Mouse (Mus musculus) limb, embryonic 14.5 days (tissue): ENCODE results near the gene Wdr46. TPM values are rescaled to one million over a fixed set of nuclear protein-coding genes. Genes with fewer than 3 reads are reported as not detected.
"Not testable (repeated sequence)": the region's sequence is repeated elsewhere in the genome, so short reads cannot be mapped to it uniquely, and the experiment has no call there.

Experiments used
- ATAC-seq: fragments of 200-750 bp; cut with Nextera tagmentation; 2 replicates; pipeline ENCODE4 v1.8.0; 2017; ENCODE audit warnings: low read depth, moderate number of reproducible peaks, moderate TSS enrichment; ENCODE audit not compliant: low FRiP score
- DNase-seq: peaks from one replicate; pipeline ENCODE4 v3.0.0-alpha.2; 2015; ENCODE audit warnings: low spot score
- H3K27ac ChIP-seq: fragments of 300-500 bp; sonication (generic); replicated peaks from 2 replicates; pipeline ENCODE4 v1.5.1; 2014; ENCODE audit warnings: low read depth, mild to moderate bottlenecking, low read length, moderate library complexity, mixed read lengths
- H3K27me3 ChIP-seq: fragments of 300-500 bp; sonication (generic); 2 replicates; pipeline ENCODE4 v1.6.1; 2014; ENCODE audit warnings: low read length, mixed read lengths; ENCODE audit not compliant: control insufficient read depth, insufficient read depth
- H3K36me3 ChIP-seq: fragments of 300-500 bp; sonication (generic); 2 replicates; pipeline ENCODE4 v1.6.1; 2014; ENCODE audit warnings: mild to moderate bottlenecking, low read length, moderate library complexity, mixed read lengths; ENCODE audit not compliant: control insufficient read depth, insufficient read depth
- H3K4me1 ChIP-seq: fragments of 300-500 bp; sonication (generic); 2 replicates; pipeline ENCODE4 v1.6.1; 2014; ENCODE audit warnings: antibody characterized with exemption, low read length, mixed read lengths; ENCODE audit not compliant: control insufficient read depth, insufficient read depth
- H3K4me2 ChIP-seq: fragments of 300-500 bp; sonication (generic); replicated peaks from 2 replicates; pipeline ENCODE4 v1.6.1; 2014; ENCODE audit warnings: low read depth, mild to moderate bottlenecking, low read length, moderate library complexity; ENCODE audit not compliant: severe bottlenecking
- H3K4me3 ChIP-seq: fragments of 300-500 bp; sonication (generic); replicated peaks from 2 replicates; pipeline ENCODE4 v1.5.1; 2014; ENCODE audit warnings: low read length
- H3K9ac ChIP-seq: fragments of 300-500 bp; sonication (generic); 2 replicates; pipeline ENCODE4 v1.6.1; 2014; ENCODE audit warnings: mild to moderate bottlenecking, low read depth, low read length, moderate library complexity; ENCODE audit not compliant: severe bottlenecking
- H3K9me3 ChIP-seq: fragments of 300-500 bp; sonication (generic); 2 replicates; pipeline ENCODE4 v1.6.1; 2016; ENCODE audit warnings: low read length; ENCODE audit not compliant: control insufficient read depth
- POLR2A ChIP-seq: fragments of 200-500 bp; IDR thresholded peaks from 2 replicates; pipeline ENCODE4 v1.8.0; 2012; ENCODE audit warnings: inconsistent platforms, mild to moderate bottlenecking, moderate library complexity, borderline replicate concordance; ENCODE audit not compliant: insufficient read depth, insufficient read length; ENCODE audit errors: extremely low read depth
- WGBS: fragments of 180-500 bp; shearing (Covaris S2); extraction: QIAGEN DNeasy Blood & Tissue Kit; methylation state at CpG from one replicate; pipeline ENCODE4 v1.1.7; 2014; 5-methylcytosine and 5-hydroxymethylcytosine counted together
- polyA plus RNA-seq, 2 experiments: library from polyadenylated mRNA; depleted of rRNA in 1 of 2; stranded (reverse) in 1 of 2; unstranded in 1 of 2; fragments of >200 nt; fragmentation: Nextera tagmentation in 1 of 2; extraction: Ambion mirVana in 1 of 2; gene quantifications; 2 replicates each; pipeline versions ENCODE4 v1.2.1 to v1.2.3; 2012 to 2014

Wdr46 gene
- polyA plus RNA-seq, 2 experiments = 21.6 to 30.9 TPM

DNA sequence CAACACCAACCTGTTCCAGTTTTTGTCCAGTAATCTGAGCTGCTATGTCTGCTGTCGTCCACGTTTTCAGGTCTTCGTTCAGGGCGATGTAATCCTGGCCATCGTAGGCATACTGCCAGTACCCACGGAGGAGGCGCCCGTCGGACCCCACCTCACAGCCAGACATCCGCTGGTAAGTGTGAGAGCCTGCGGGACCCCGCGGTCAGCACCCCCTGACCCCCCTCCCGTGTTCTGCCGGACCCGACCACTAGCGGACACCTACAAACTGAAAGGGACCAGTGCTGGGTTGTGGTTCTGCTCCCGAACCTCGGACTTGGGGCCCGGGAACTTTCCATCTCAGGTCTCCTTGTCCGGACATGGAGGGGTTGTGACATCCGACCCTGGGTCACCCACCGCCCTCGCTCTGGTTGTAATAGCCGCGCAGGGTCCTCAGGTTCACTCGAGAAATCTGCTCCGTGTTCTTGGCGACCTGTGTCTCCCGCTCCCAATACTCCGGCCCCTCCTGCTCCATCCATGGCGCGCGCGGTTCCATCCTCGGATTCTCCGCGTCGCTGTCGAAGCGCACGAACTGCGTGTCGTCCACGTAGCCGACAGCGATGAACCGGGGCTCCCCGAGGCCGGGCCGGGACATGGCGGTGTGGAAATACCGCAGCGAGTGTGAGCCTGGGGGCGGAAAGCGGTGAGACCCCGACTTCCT is 37.5 kb downstream of the Wdr46 start:
- Histone ChIP-seq H3K9me3 (no peaks in the 10 kb centered on the region), H3K9ac (peak overlapping the region; percentile 34), H3K27ac (no peak overlapping the region), H3K36me3 (no peaks in the 10 kb centered on the region), H3K4me3 (peak overlapping the region; percentile 27), H3K4me1 (no peaks in the 10 kb centered on the region), H3K27me3 (peaks cover 29% of the 10 kb centered on the region), H3K4me2 (peak overlapping the region; percentile 49)
- no peak for ATAC-seq
- DNase-seq = no peak
- no peak for TF ChIP-seq POLR2A
- 3% methylated on average over 57 of the region's 57 CpGs for WGBS

DNA sequence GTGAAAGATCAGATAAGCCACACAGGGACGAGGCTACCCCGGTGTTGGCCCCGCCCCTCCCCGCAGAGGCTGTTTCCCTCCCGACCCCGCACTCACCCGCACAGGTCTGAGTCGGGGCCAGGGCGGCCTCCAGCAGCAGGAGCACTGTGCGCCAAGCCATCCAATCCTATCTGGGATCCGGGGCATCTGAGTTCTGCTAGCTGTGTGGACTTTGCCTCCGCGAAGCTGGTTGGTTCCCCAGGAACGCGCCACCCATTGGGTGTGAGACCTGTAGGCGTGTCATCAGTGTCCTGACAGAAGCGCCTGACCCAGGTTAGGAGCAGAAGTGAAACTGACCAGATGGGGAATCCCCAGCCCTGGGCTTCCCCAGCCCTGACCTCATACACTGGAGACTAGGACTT is 38.2 kb downstream of the Wdr46 start:
- DNase-seq (no peak), ATAC-seq (no peak)
- Histone ChIP-seq H3K4me1 (no peaks in the 10 kb centered on the region), H3K4me2 (peak overlapping the region; percentile 49), H3K9ac (peak overlapping the region; percentile 34; the same call in 1 of the 2 replicates), H3K27ac (no peak overlapping the region), H3K27me3 (peaks cover 29% of the 10 kb centered on the region), H3K36me3 (no peaks in the 10 kb centered on the region), H3K4me3 (peak overlapping the region; percentile 27), H3K9me3 (no peaks in the 10 kb centered on the region)
- WGBS = 10% methylated on average over 15 of the region's 17 CpGs
- no peak for TF ChIP-seq POLR2A

DNA sequence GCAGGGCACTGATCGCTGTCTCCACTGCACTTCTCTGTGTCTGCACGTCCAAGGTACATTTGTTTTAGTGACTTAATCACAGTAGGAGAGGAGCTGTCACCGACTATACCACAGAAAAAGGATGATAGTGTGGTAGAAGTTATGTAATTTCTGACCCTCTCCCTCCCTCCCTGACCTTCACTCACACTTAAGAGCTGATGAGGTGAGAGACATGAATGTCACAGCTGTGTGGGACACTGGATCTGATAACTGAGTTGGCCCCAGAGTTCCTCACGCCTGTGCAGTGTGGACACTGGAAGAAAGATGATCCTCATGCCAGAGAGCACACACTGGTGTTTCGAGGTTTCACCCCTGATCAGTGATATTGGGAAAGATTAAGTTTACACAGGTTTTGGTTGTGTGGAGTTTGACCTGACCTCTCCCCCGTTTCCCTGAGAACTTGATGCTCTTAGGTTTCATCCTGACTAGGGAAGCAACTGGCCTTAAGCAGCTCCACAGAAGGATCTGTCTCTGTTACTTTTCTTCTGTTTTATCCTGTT is 39.1 kb downstream of the Wdr46 start:
- no peak for ATAC-seq
- Histone ChIP-seq H3K27me3 (peaks cover 29% of the 10 kb centered on the region), H3K4me3 (no peak overlapping the region), H3K36me3 (no peaks in the 10 kb centered on the region), H3K27ac (no peak overlapping the region), H3K9me3 (no peaks in the 10 kb centered on the region), H3K4me1 (no peaks in the 10 kb centered on the region), H3K9ac (no peak overlapping the region), H3K4me2 (no peak overlapping the region)
- DNase-seq = no peak
- WGBS = 61% methylated on average over 6 of the region's 6 CpGs
- TF ChIP-seq POLR2A = no peak

DNA sequence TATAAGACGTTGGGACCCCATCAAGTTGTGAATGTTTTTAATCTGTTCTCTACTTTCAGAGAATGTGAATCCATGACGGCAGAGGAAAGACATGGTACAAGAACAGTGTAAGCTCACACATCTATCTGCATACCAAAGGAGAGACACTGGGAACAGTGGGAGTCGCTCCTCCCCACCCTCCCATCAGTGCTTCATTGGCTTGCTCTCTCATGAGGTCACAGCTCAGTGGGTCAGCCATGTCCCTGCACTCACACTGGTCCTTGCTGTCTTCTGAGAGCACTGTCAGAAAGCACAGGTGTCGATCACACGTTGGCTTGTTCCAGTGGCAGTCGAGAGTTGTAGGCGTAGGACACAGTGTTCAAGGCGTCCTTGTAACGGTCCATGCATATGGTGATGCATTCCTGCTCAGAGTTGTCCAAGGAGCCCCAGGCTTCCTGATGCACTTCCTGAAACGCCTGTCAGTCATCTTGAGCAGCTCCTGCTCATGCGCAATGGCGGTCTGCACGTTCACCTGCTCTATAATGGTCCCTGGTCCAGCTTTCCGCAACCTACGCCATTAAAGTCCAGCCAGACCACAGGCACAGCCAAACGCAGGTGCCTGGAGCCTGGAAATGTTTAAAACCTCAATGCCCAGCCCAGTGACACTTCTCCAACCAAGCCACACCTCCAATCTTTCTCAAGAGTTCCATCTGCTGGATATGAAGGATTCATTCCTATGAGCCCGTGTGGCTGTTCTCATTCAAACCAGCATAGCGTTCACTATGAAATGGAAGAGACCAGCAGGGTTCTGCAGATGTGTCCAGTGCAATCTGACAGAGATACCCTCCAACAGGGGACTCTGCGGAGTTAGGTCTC is 39.9 kb downstream of the Wdr46 start:
- H3K4me1 ChIP-seq = no peaks in the 10 kb centered on the region
- no peaks in the 10 kb centered on the region for H3K36me3 ChIP-seq
- no peaks in the 10 kb centered on the region for H3K9me3 ChIP-seq
- H3K27ac ChIP-seq = no peak overlapping the region
- WGBS = 73% methylated on average over 19 of the region's 19 CpGs
- no peak overlapping the region for H3K4me3 ChIP-seq
- no peak for TF ChIP-seq POLR2A
- peak overlapping the region; percentile 56 for H3K4me2 ChIP-seq
- peaks cover 29% of the 10 kb centered on the region for H3K27me3 ChIP-seq
- ATAC-seq (no peak), DNase-seq (peak; percentile 14)
- H3K9ac ChIP-seq = no peak overlapping the region

DNA sequence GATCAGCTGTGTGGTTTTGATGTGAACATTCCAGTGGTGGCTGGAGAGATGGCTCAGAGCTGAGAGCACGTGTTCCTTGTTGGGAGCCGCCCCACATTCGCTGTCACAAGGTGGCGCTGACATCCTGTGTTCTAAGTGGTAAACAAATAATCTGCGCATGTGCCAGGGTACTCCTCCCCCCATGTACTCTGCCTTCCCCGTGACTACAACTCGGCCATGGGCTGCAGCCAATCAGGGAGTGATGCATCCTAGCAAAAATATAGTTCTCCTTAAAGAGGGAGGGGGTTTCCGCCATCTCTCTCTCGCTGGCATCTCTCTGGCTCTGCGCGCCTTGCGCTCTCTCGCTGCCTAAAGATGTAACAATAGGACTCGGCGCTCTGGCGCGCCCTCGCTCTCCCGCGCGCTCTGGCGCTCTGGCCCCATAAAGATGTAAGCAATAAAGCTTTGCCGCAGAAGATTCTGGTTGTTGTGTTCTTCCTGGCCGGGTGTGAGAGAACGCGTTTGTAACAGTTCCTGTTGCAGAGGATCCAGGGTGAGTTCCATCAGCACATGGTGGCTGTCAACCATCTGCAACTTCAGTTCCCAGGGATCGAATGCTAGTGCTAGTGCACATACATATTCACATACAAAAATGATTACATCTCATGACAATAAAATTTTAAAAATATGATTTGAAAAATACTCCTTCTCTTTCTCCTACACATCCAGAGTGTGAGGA is 40.9 kb downstream of the Wdr46 start:
- not testable (repeated sequence) for H3K9me3 ChIP-seq, H3K4me1 ChIP-seq, H3K36me3 ChIP-seq
- DNase-seq (peak; percentile 96), ATAC-seq (peak; percentile 94)
- H3K27me3 ChIP-seq = peaks cover 29% of the 10 kb centered on the region
- H3K4me3 ChIP-seq = peak overlapping the region; percentile 44
- 1% methylated on average over 27 of the region's 27 CpGs for WGBS
- peak overlapping the region; percentile 45 for H3K9ac ChIP-seq
- H3K27ac ChIP-seq = peak overlapping the region; percentile 61; the same call in 1 of the 2 replicates
- TF ChIP-seq POLR2A = peak; percentile 53; the same call in 1 of the 2 replicates
- peak overlapping the region; percentile 56 for H3K4me2 ChIP-seq

DNA sequence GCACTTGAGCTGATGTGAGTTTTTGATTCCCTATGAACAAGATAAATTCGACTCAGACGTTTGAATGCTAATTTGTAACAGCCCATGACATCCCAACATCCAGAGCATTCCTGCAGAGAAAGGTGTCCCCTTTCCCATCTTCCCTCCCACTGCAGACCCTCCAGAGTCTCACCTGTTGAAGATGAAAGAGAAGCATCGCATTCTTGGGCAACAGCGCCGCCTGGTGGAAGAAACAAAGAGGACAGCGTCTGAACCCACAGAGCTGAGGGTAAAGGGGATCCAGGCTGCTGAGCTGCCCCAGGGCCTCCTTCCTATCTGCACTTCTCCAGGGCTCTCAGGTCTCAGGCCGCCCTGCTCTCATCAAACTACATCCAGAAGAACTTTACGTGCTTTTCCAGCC is 41.7 kb downstream of the Wdr46 start:
- H3K27me3 ChIP-seq = peaks cover 29% of the 10 kb centered on the region
- not testable (repeated sequence) for H3K36me3 ChIP-seq, ATAC-seq, DNase-seq, H3K4me1 ChIP-seq, H3K9me3 ChIP-seq, H3K9ac ChIP-seq, H3K27ac ChIP-seq
- H3K4me3 ChIP-seq = peak overlapping the region; percentile 44; the same call in 1 of the 2 replicates
- WGBS = 9% methylated on average over 8 of the region's 8 CpGs
- H3K4me2 ChIP-seq = peak overlapping the region; percentile 56; the same call in 1 of the 2 replicates
